Mouse (Mus musculus) layer of hippocampus, adult 6 months (tissue): ENCODE measurements around the gene Ifitm6. TPM values are rescaled to one million over a fixed set of nuclear protein-coding genes. Genes with fewer than 3 reads are reported as not detected.

Experiments
- long read RNA-seq, 2 experiments: library from polyadenylated mRNA; unstranded; transcript quantifications; one replicate each; pipeline ENCODE4 v2.0.0; 2019 to 2020
- polyA plus RNA-seq: library from polyadenylated mRNA; unstranded; fragments of <200 nt; fragmentation: Nextera tagmentation; gene quantifications from 2 replicates; pipeline ENCODE4 v1.2.3, GENCODE M21; 2021

Gene Ifitm6
- 0.31 TPM in 1 of 2 replicates, not detected in the other for polyA plus RNA-seq
- long read RNA-seq, experiment 1 = 0 reads
- long read RNA-seq, experiment 2 = 0 reads

GRCm38 (mm10) chr7:141017824-141018223 lies at the start of gene Ifitm6:
Gene Ifitm6, minus strand, starts transcription at chr7:141017924.

GRCm38 (mm10) chr7:141060426-141061242 lies 42.9 kb upstream of the Ifitm6 start, which contains the start of gene B4galnt4:
Gene B4galnt4, plus strand, starts transcription at chr7:141061104.

GRCm38 (mm10) chr7:141028831-141029230 lies 11.1 kb upstream of the Ifitm6 start, which contains the start of gene Gm17387:
Gene Gm17387, plus strand, starts transcription at chr7:141029131.

GRCm38 (mm10) chr7:141010593-141010992 lies 7.1 kb downstream of the Ifitm6 start, which contains the start of gene Ifitm3:
Gene Ifitm3, minus strand, starts transcription at chr7:141010770.

GRCm38 (mm10) chr7:140966921-140967320 lies 50.8 kb downstream of the Ifitm6 start, which contains the start of gene Ifitm1:
Gene Ifitm1, plus strand, starts transcription at chr7:140967221.

Other genes with a start within 250 kb of the Ifitm6 start
- 0.24 and 0.28 TPM in 2 replicates for gene Syce1, start 230.1 kb downstream of the Ifitm6 start, polyA plus RNA-seq
- 7.7 and 10.6 TPM in 2 replicates for gene Zfp941, start 195.7 kb downstream of the Ifitm6 start, polyA plus RNA-seq
- 2.4 and 3.5 TPM in 2 replicates for gene Urah, start 182.9 kb downstream of the Ifitm6 start, polyA plus RNA-seq
- gene Scgb1c1, start 172.4 kb downstream of the Ifitm6 start, polyA plus RNA-seq = 0.82 TPM in 1 of 2 replicates, not detected in the other
- gene Odf3, start 170.1 kb downstream of the Ifitm6 start, polyA plus RNA-seq = not detected in 2 replicates
- 3.0 TPM in 1 of 2 replicates, not detected in the other for gene Gm45785, start 161.6 kb downstream of the Ifitm6 start, polyA plus RNA-seq
- gene Ric8a, start 161.0 kb downstream of the Ifitm6 start, polyA plus RNA-seq = 52.9 and 59.6 TPM in 2 replicates
- gene Bet1l, start 160.3 kb downstream of the Ifitm6 start, polyA plus RNA-seq = 72.6 and 88.5 TPM in 2 replicates
- 96.9 and 105 TPM in 2 replicates for gene Psmd13, start 136.0 kb downstream of the Ifitm6 start, polyA plus RNA-seq
- gene Sirt3, start 135.6 kb downstream of the Ifitm6 start, polyA plus RNA-seq = 114 and 117 TPM in 2 replicates
- gene Cox8b, start 117.5 kb downstream of the Ifitm6 start, polyA plus RNA-seq = 2.6 and 126 TPM in 2 replicates
- 0.16 and 0.31 TPM in 2 replicates for gene Nlrp6, start 97.0 kb downstream of the Ifitm6 start, polyA plus RNA-seq
- 1.6 and 2.2 TPM in 2 replicates for gene Pgghg, start 76.5 kb downstream of the Ifitm6 start, polyA plus RNA-seq
- not detected in 2 replicates for gene Ifitm5, start 67.6 kb downstream of the Ifitm6 start, polyA plus RNA-seq
- not detected in 2 replicates for gene Gm45717, start 62.0 kb downstream of the Ifitm6 start, polyA plus RNA-seq
- 51.2 and 53.5 TPM in 2 replicates for gene Ifitm2, start 61.9 kb downstream of the Ifitm6 start, polyA plus RNA-seq
- 4.4 and 5.5 TPM in 2 replicates for gene Ifitm1, start 50.7 kb downstream of the Ifitm6 start, polyA plus RNA-seq
- gene Ifitm3, start 7.2 kb downstream of the Ifitm6 start, polyA plus RNA-seq = 59.4 and 78.8 TPM in 2 replicates
- gene Gm17387, start 11.2 kb upstream of the Ifitm6 start, polyA plus RNA-seq = not detected in 2 replicates
- 16.5 and 19.8 TPM in 2 replicates for gene B4galnt4, start 43.2 kb upstream of the Ifitm6 start, polyA plus RNA-seq
- gene Pkp3, start 60.3 kb upstream of the Ifitm6 start, polyA plus RNA-seq = 0.25 and 0.46 TPM in 2 replicates
- 1.5 and 1.6 TPM in 2 replicates for gene Sigirr, start 82.6 kb upstream of the Ifitm6 start, polyA plus RNA-seq
- 0.04 TPM in 1 of 2 replicates, not detected in the other for gene Ano9, start 99.9 kb upstream of the Ifitm6 start, polyA plus RNA-seq
- 38.2 and 41.7 TPM in 2 replicates for gene Ptdss2, start 104.5 kb upstream of the Ifitm6 start, polyA plus RNA-seq
- gene Rnh1, start 154.9 kb upstream of the Ifitm6 start, polyA plus RNA-seq = 64.0 and 68.9 TPM in 2 replicates
- gene Hras, start 176.1 kb upstream of the Ifitm6 start, polyA plus RNA-seq = 44.0 and 48.3 TPM in 2 replicates
- 3.0 and 3.7 TPM in 2 replicates for gene Lrrc56, start 176.2 kb upstream of the Ifitm6 start, polyA plus RNA-seq
- gene Lmntd2, start 196.2 kb upstream of the Ifitm6 start, polyA plus RNA-seq = 0.19 TPM in 1 of 2 replicates, not detected in the other
- 2.4 and 2.5 TPM in 2 replicates for gene Rassf7, start 197.9 kb upstream of the Ifitm6 start, polyA plus RNA-seq
- gene Phrf1, start 210.9 kb upstream of the Ifitm6 start, polyA plus RNA-seq = 21.3 and 23.3 TPM in 2 replicates
- gene Irf7, start 248.6 kb upstream of the Ifitm6 start, polyA plus RNA-seq = 2.7 TPM in 2 replicates